Mouse (Mus musculus): ENCODE data around the gene Faap20. TPM values are rescaled to one million over a fixed set of nuclear protein-coding genes. Genes with fewer than 3 reads are reported as not detected.

The Faap20 gene
- polyA plus RNA-seq, 1 experiment: 30.6 TPM

GRCm38 (mm10) chr4:155280768-155281121 is 31.1 kb downstream of the Faap20 start:
- Histone ChIP-seq H3K27me3 (ENCODE audit: control insufficient read depth, insufficient read depth, insufficient read length) (no peaks in the 10 kb centered on the region), H3K4me3 (ENCODE audit: insufficient read depth, poor library complexity, severe bottlenecking) (no peak overlapping the region), H3ac (ENCODE audit: control insufficient read depth, insufficient read length, low read depth) (no peak overlapping the region), H3K79me3 (ENCODE audit: low read depth) (no peaks in the 10 kb centered on the region), H3K79me2 (ENCODE audit: control insufficient read depth, insufficient read depth) (no peaks in the 10 kb centered on the region), H3K36me3 (ENCODE audit: control insufficient read depth, insufficient read depth) (no peaks in the 10 kb centered on the region)
- TF ChIP-seq USF1 (IDR thresholded peaks at IDR 0.05; ENCODE audit: low read depth): no peak

- H3ac ChIP-seq (ENCODE audit: control insufficient read depth, insufficient read length, low read depth): no peak overlapping the region
- peak; percentile 53 for TF ChIP-seq FOSL1 (IDR thresholded peaks at IDR 0.05; ENCODE audit: insufficient read depth, low read length, poor library complexity, severe bottlenecking)
- TF ChIP-seq MAX (IDR thresholded peaks at IDR 0.05): peak; percentile 33
- TF ChIP-seq CEBPB (IDR thresholded peaks at IDR 0.05; ENCODE audit: low read depth): no peak
- TF ChIP-seq MYOG (IDR thresholded peaks at IDR 0.05; ENCODE audit: control insufficient read depth, extremely low read depth, insufficient read length): no peak
- TF ChIP-seq MYOD1 (IDR thresholded peaks at IDR 0.05; ENCODE audit: control insufficient read depth, insufficient read length, low read depth): peak; percentile 5
- no peak for TF ChIP-seq USF1 (IDR thresholded peaks at IDR 0.05; ENCODE audit: low read depth)
- no peak for TF ChIP-seq CTCF (IDR thresholded peaks at IDR 0.05; ENCODE audit: control insufficient read depth, insufficient read depth, insufficient read length)
These were observed 31.6 kb downstream of the Faap20 start for GRCm38 (mm10) chr4:155281227-155281626.

GRCm38 (mm10) chr4:155281652-155282051 is 32.0 kb downstream of the Faap20 start:
- no peak for TF ChIP-seq MYOG (IDR thresholded peaks at IDR 0.05; ENCODE audit: control insufficient read depth, extremely low read depth, insufficient read length)
- TF ChIP-seq MAX (IDR thresholded peaks at IDR 0.05): no peak
- no peak for TF ChIP-seq FOSL1 (IDR thresholded peaks at IDR 0.05; ENCODE audit: insufficient read depth, low read length, poor library complexity, severe bottlenecking)
- TF ChIP-seq CTCF (IDR thresholded peaks at IDR 0.05; ENCODE audit: control insufficient read depth, insufficient read depth, insufficient read length): no peak
- TF ChIP-seq CEBPB (IDR thresholded peaks at IDR 0.05; ENCODE audit: low read depth): no peak
- no peak for TF ChIP-seq USF1 (IDR thresholded peaks at IDR 0.05; ENCODE audit: low read depth)
- TF ChIP-seq MYOD1 (IDR thresholded peaks at IDR 0.05; ENCODE audit: control insufficient read depth, insufficient read length, low read depth): no peak
- no peak overlapping the region for H3K4me3 ChIP-seq (ENCODE audit: insufficient read depth, poor library complexity, severe bottlenecking)
- H3K27me3 ChIP-seq (ENCODE audit: control insufficient read depth, insufficient read depth, insufficient read length): no peaks in the 10 kb centered on the region
- no peaks in the 10 kb centered on the region for H3K36me3 ChIP-seq (ENCODE audit: control insufficient read depth, insufficient read depth)
- H3K79me3 ChIP-seq (ENCODE audit: low read depth): no peaks in the 10 kb centered on the region
- no peaks in the 10 kb centered on the region for H3K79me2 ChIP-seq (ENCODE audit: control insufficient read depth, insufficient read depth)
- H3ac ChIP-seq (ENCODE audit: control insufficient read depth, insufficient read length, low read depth): no peak overlapping the region

More at GRCm38 (mm10) chr4:155281227-155281626, 31.6 kb downstream of the Faap20 start:
- Histone ChIP-seq H3K36me3 (ENCODE audit: control insufficient read depth, insufficient read depth) (no peaks in the 10 kb centered on the region), H3K27me3 (ENCODE audit: control insufficient read depth, insufficient read depth, insufficient read length) (no peaks in the 10 kb centered on the region), H3K79me2 (ENCODE audit: control insufficient read depth, insufficient read depth) (no peaks in the 10 kb centered on the region), H3K79me3 (ENCODE audit: low read depth) (no peaks in the 10 kb centered on the region), H3K4me3 (ENCODE audit: insufficient read depth, poor library complexity, severe bottlenecking) (no peak overlapping the region)

GRCm38 (mm10) chr4:155282231-155282630 is 32.6 kb downstream of the Faap20 start:
- Histone ChIP-seq H3K79me2 (ENCODE audit: control insufficient read depth, insufficient read depth) (no peaks in the 10 kb centered on the region), H3K27me3 (ENCODE audit: control insufficient read depth, insufficient read depth, insufficient read length) (no peaks in the 10 kb centered on the region), H3K79me3 (ENCODE audit: low read depth) (no peaks in the 10 kb centered on the region), H3K4me3 (ENCODE audit: insufficient read depth, poor library complexity, severe bottlenecking) (no peak overlapping the region), H3K36me3 (ENCODE audit: control insufficient read depth, insufficient read depth) (no peaks in the 10 kb centered on the region), H3ac (ENCODE audit: control insufficient read depth, insufficient read length, low read depth) (no peak overlapping the region)
- TF ChIP-seq CTCF (IDR thresholded peaks at IDR 0.05; ENCODE audit: control insufficient read depth, insufficient read depth, insufficient read length) (no peak), MAX (IDR thresholded peaks at IDR 0.05) (no peak), CEBPB (IDR thresholded peaks at IDR 0.05; ENCODE audit: low read depth) (no peak), MYOD1 (IDR thresholded peaks at IDR 0.05; ENCODE audit: control insufficient read depth, insufficient read length, low read depth) (no peak), FOSL1 (IDR thresholded peaks at IDR 0.05; ENCODE audit: insufficient read depth, low read length, poor library complexity, severe bottlenecking) (no peak)

GRCm38 (mm10) chr4:155283001-155283503 is 33.5 kb downstream of the Faap20 start:
- no peaks in the 10 kb centered on the region for H3K79me2 ChIP-seq (ENCODE audit: control insufficient read depth, insufficient read depth)
- H3K27me3 ChIP-seq (ENCODE audit: control insufficient read depth, insufficient read depth, insufficient read length): no peaks in the 10 kb centered on the region
- H3K79me3 ChIP-seq (ENCODE audit: low read depth): no peaks in the 10 kb centered on the region
- TF ChIP-seq USF1 (IDR thresholded peaks at IDR 0.05; ENCODE audit: low read depth) (peak; percentile 83), CTCF (IDR thresholded peaks at IDR 0.05; ENCODE audit: control insufficient read depth, insufficient read depth, insufficient read length) (no peak)
- no peaks in the 10 kb centered on the region for H3K36me3 ChIP-seq (ENCODE audit: control insufficient read depth, insufficient read depth)
- H3K4me3 ChIP-seq (ENCODE audit: insufficient read depth, poor library complexity, severe bottlenecking): no peak overlapping the region
- H3ac ChIP-seq (ENCODE audit: control insufficient read depth, insufficient read length, low read depth): no peak overlapping the region

- no peaks in the 10 kb centered on the region for H3K36me3 ChIP-seq (ENCODE audit: control insufficient read depth, insufficient read depth)
- no peak overlapping the region for H3K4me3 ChIP-seq (ENCODE audit: insufficient read depth, poor library complexity, severe bottlenecking)
- no peak overlapping the region for H3ac ChIP-seq (ENCODE audit: control insufficient read depth, insufficient read length, low read depth)
- no peaks in the 10 kb centered on the region for H3K79me2 ChIP-seq (ENCODE audit: control insufficient read depth, insufficient read depth)
- no peaks in the 10 kb centered on the region for H3K79me3 ChIP-seq (ENCODE audit: low read depth)
- TF ChIP-seq CTCF (IDR thresholded peaks at IDR 0.05; ENCODE audit: control insufficient read depth, insufficient read depth, insufficient read length) (no peak), MAX (IDR thresholded peaks at IDR 0.05) (no peak), USF1 (IDR thresholded peaks at IDR 0.05; ENCODE audit: low read depth) (no peak), FOSL1 (IDR thresholded peaks at IDR 0.05; ENCODE audit: insufficient read depth, low read length, poor library complexity, severe bottlenecking) (no peak), MYOD1 (IDR thresholded peaks at IDR 0.05; ENCODE audit: control insufficient read depth, insufficient read length, low read depth) (no peak), MYOG (IDR thresholded peaks at IDR 0.05; ENCODE audit: control insufficient read depth, extremely low read depth, insufficient read length) (no peak), CEBPB (IDR thresholded peaks at IDR 0.05; ENCODE audit: low read depth) (no peak)
- H3K27me3 ChIP-seq (ENCODE audit: control insufficient read depth, insufficient read depth, insufficient read length): no peaks in the 10 kb centered on the region
These were observed 34.0 kb downstream of the Faap20 start for GRCm38 (mm10) chr4:155283585-155283984.
